Mouse (Mus musculus): ENCODE results near the gene Snta1.

DNA sequence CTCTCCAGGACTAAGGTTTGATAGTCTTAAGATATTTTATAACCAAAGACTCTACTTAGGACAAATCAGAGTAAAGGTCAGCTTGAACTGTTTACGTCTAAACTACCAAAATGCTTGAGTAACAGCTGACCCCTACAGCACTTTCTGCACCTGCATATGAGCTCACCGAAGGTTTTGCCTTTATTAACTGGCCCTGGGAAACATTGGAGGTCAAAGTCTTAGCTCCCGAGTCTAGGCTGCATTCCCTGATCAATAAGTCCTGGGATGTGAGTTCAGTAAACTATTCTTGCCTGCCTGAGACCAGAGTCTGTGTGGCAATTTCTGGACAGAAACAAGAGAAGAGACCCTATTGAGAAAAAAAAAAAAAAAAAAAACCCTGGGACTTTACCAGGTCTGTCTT, 59.7 kb downstream of the Snta1 start:
- no peak for TF ChIP-seq CTCF (conservative IDR thresholded peaks at IDR 0.05; ENCODE audit: low read length)
- TF ChIP-seq NANOG (IDR thresholded peaks at IDR 0.05; ENCODE audit: borderline replicate concordance, low read length), result no peak

All from E14TG2a.4 (cell line).